Mouse (Mus musculus) olfactory bulb, adult 2 months (tissue): ENCODE measurements around the gene Yod1.

Experiments used
- CTCF ChIP-seq: fragments of 200-500 bp; IDR thresholded peaks from 2 replicates; pipeline ENCODE4 v1.5.1; 2012; ENCODE audit warnings: low read depth, mild to moderate bottlenecking, low read length, moderate library complexity; ENCODE audit not compliant: insufficient read depth
- POLR2A ChIP-seq: fragments of 200-500 bp; IDR thresholded peaks from 2 replicates; pipeline ENCODE4 v1.6.1; 2012; ENCODE audit warnings: mild to moderate bottlenecking, low read depth, low read length, moderate library complexity; ENCODE audit not compliant: insufficient read depth

- TF ChIP-seq CTCF (no peak), POLR2A (no peak)
These were observed 6.6 kb upstream of the Yod1 start for GRCm38 (mm10) chr1:130710283-130711080.
